Mouse (Mus musculus): Measurements from ENCODE around the gene Agtpbp1. TPM values are rescaled to one million over a fixed set of nuclear protein-coding genes. Genes with fewer than 3 reads are reported as not detected.

Agtpbp1 gene
- 20.3 TPM for polyA plus RNA-seq (2017; shearing (Covaris generic))

DNA sequence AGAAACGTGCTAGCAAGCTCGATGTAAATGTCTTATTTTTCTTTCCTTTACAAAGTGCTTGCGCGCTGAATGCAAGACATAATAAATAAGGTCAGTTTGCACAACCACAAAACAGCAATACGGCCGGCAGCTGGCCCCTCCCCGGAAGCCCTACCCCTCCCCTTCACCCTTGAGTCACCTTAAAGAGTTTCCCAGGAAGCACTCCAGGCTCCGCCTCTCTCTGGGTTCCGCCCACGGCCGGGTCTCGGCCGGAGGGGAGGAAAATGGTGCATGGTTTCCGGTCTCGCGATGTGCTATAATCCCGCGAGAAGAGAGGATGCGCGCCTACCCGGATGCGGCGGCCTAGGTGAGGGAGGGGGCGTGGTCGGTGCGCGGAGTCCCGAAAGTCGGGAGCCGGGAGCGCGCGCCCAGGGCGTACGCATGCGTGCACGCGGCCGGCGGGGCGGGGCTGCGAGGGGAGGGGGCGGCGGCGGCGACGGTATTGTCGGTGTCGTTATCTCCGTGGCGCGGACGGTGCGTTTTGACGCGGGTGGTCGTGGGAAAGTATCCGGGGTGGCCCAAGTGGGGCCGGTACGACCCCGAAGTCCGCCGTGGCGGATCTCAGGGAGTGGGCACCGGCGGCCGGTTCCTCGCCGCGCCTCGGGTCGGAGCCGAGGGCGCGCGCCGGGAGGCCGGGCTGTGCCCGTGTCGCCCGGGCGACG is at the start of gene Agtpbp1, which contains the start of gene Naa35:
Gene Agtpbp1 (minus strand): TSS at position 281 of the 701 bp plus-strand sequence.
Gene Naa35 (plus strand): TSS at position 313 of the 701 bp plus-strand sequence.

Other genes with a start within 250 kb of the Agtpbp1 start
- gene Naa35, start within 50 bp of the Agtpbp1 start, polyA plus RNA-seq (2017; shearing (Covaris generic)): 84.3 TPM
- 46.7 TPM for gene Golm1, start 90.6 kb upstream of the Agtpbp1 start, polyA plus RNA-seq (2017; shearing (Covaris generic))
- gene 4921517D22Rik, start 108.9 kb upstream of the Agtpbp1 start, polyA plus RNA-seq (2017; shearing (Covaris generic)): 0.15 TPM
- not detected for gene Spata31d1a, start 125.1 kb upstream of the Agtpbp1 start, polyA plus RNA-seq (2017; shearing (Covaris generic))
- gene Spata31d1b, start 127.1 kb upstream of the Agtpbp1 start, polyA plus RNA-seq (2017; shearing (Covaris generic)): not detected
- gene Spata31d1d, start 146.5 kb upstream of the Agtpbp1 start, polyA plus RNA-seq (2017; shearing (Covaris generic)): not detected
- not detected for gene 1700014D04Rik, start 161.5 kb upstream of the Agtpbp1 start, polyA plus RNA-seq (2017; shearing (Covaris generic))
- 76.1 TPM for gene Isca1, start 184.6 kb upstream of the Agtpbp1 start, polyA plus RNA-seq (2017; shearing (Covaris generic))
- not detected for gene Gm49354, start 197.0 kb upstream of the Agtpbp1 start, polyA plus RNA-seq (2017; shearing (Covaris generic))
- 168 TPM for gene Tut7, start 237.9 kb upstream of the Agtpbp1 start, polyA plus RNA-seq (2017; shearing (Covaris generic))

Measured in inflammation-experienced regulatory T-cells, adult 16 weeks (primary cell).